Mouse (Mus musculus) thymus, postnatal 4 days (tissue): ENCODE measurements around the gene 9130213A22Rik.

Experiments
- DNase-seq: peaks from one replicate; pipeline ENCODE4 v3.0.0; 2021

The 9130213A22Rik gene

DNA sequence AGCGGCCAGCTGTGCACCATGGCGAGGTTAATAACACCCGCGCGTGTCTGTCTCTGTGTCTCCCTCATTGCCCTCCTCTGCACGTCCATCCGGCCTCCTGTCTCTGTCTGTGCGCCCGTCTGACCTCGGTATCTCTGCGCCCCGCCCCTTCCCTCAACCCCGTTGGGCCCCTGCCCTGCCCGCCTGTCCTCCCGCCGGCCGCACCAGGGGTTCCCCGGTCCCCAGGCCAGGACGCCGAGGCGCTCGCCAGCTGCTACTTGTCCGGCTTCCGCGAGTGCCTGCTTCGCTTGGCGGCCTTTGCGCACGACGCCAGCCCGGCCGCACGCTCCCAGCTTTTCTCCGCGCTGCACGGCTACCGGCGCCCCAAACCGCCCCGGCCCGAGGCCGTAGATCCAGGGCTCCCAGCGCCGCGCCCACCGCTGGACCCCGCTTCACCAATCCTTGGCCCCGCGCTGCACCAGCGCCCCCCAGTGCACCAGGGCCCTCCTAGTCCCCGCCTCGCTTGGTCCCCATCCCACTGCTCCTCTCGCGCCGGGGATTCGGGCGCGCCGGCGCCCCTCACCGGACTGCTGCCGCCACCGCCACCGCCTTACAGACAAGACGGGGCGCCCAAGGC lies at the start of gene 9130213A22Rik:
Gene 9130213A22Rik (minus strand): TSS at position 254 of the 616 bp plus-strand sequence.
- peak; percentile 88 for DNase-seq

DNA sequence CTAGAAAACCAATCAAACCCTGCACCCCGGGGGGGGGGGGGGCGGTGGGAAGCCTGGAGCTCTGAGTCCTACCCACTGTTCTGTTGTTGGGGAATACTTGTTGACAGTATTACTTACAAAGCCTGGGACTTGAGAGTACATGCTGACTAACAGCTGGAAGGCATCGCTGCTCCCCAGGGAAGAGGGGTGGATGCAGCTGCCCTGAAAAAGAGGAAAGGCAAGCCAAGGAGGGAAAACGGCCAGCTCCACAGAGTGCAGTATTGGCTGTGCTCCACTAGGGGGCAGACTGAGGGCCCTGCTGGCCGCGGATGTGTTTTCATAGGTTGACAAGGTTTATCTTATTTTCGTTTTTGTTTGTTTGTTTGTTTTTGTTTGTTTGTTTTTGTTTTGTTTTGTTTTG lies 49.2 kb upstream of the 9130213A22Rik start:
- peak; percentile 66 for DNase-seq

DNA sequence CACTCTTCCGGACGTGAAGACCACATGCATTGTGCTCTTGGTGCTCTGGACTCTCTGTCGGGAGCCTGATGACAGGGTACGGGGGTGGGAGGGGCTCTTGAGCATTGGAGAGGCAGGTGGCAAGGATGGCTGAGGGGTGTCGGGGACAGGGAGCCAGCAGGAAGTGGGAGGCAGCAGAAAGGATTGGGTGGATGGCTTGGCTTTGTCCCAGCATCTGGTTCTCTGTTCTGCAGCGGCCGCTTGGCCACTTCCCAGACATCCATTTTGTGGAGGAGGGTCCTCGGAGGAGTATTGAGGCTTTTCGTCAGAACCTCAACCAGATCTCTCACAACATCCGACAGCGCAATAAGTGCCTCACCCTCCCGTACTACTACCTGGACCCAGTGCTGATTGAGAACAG lies 46.9 kb upstream of the 9130213A22Rik start:
- no peak for DNase-seq

DNA sequence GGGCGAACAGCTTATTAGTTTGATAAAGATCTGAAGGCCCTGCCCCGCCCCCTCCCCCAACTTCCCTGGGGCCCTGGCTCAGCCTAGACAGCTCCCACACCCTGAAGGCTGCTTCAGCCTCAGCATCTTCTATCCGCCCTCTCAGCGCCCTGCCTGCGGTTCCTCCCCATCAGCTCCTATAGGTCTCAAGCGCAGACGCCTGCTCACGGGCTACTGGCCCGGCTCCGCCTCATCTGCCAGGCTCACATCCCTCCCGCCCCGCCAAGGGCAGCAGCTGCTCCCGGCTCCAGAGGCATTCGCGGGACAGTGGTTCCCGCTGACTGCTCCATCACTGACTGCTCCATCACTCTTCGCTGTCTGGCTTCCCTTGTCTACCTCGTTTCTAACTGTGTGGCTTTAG lies 34.4 kb upstream of the 9130213A22Rik start, which contains the start of gene Alox12b:
Gene Alox12b (plus strand): TSS at position 190 of the 400 bp plus-strand sequence.
- DNase-seq: peak; percentile 25

DNA sequence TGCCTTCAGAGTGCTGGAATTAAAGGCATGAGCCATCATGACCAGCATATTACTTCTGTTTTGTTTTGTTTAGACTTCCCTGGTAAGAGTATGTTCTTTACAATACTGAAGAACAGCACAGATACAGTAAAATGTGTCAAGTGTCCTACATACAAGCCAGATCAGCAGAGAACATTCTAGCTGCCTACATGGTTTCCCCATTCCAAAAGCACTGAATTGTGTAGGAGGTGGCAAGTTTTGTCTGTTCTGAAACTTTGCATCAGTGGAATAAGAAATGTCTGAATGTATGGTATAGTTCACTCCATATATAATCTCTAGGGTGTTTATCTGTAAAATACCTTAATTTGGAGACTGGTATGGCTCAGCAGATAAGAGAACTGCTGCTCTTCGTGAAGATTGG lies 33.0 kb upstream of the 9130213A22Rik start:
- DNase-seq: no peak

DNA sequence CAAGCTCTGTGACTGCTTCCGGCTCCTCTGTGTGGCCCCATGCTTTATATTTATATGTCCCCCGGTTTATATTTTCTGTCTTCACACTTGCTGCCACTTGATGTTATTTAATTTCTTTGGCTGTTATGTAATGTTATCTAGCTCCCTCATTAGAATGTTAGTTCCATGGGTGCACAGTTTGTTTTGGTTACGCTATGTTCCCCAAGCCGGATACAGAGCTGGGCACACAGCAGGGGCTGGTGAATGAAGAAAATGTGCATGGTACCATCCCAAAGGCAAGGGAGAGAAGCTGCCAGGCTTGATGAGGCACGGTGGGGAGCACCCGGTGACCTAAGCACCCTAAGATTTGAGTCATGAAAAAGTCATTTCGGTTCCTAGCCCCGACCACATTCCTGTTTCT lies 31.4 kb upstream of the 9130213A22Rik start:
- DNase-seq: no peak

DNA sequence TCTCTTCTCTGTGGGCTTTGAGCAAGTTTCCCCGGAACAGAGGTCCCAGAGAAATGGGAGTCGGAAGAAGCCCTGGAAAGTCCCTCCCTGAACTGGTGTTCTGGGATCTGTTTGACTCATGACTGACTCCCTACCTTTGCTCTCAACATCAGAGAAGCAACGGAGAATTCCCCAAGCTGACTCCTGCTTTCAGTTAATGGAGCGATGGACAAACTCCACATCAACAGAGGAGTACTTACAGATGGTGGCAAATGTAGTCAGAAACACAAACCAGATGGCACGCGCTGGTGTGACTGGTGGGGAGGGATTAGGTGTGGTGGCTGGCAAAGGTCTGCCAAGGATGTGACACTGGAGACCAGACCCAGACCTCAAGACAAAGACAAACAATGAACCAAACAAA lies 28.6 kb upstream of the 9130213A22Rik start:
- DNase-seq: no peak

DNA sequence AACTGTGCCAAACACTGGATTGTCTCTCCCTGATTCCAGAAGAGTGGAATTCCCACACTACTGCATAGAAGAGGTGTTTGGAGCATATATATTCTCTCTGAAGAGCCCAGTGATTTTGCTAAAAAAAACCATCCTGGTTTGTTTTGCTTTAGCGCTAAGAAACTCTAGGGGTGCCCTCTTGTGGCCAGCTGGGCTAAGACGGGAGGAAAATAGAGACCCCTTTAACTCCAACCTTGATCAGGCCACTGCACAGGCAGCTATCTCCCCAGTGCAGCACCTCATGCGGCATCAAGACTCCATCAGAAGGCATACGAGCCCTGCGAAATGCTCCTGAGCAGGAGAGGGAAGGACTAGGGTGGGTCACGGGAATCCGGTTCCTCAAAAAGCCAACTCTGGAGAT lies 28.1 kb upstream of the 9130213A22Rik start:
- DNase-seq: peak; percentile 90

DNA sequence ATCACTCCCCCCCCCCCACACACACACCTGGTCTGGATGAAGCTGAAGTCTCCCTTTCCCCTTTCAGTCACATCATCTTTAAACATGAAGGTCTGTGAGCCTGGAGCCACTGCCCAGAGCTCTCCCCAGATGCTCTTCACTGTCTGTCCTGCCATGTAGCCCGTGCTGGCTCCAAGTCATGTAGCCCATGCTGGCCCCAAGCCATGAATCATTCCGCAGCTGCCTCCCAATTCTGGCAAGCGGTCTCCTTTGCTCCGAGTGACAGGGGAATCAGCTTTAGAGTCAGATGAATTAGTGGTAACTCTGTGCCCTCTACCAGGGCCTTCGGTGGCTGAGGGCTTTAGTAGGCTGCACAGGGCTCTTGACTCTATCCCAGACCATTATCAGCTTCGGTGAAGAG lies 27.3 kb upstream of the 9130213A22Rik start:
- no peak for DNase-seq

DNA sequence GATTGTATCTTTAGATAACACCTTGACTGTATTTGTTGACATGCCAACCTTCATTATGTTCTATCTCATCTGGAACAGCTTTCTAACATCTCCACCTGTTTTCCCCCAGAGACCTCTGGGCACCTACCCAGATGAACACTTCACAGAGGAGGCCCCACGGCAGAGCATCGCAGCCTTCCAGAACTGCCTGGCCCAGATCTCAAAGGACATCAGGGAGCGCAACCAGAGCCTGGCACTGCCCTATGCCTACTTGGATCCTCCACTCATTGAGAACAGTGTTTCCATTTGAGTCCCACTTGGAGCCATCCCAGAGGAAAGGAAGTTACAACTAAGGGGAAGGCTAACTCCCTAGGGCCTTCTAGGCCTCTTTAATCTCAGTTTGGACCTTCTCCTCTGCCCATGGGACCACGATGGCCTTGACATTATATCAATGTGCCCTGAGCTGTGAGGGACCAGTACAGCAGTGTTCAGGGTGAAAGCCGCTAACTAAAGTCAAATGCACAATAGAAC lies 26.1 kb upstream of the 9130213A22Rik start:
- no peak for DNase-seq

DNA sequence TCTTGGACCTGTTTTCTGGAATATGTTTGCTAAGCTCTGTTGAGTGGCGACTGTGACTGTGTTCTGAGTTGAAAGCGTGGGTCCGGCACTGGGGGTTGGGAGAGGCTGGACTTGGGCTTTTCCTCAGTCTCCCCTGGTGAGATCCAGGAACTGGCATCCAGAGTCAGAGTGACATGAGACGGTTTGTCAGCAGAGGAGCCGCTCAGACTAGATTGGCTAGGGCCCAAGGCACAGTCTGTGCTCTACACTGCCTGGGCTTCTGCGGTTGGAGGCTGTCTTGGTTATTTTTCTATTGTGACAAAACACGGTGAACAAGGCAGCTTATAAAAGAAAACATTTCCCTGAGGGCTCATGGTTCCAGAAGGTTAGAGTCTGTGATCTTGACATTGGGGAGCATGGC lies 25.2 kb upstream of the 9130213A22Rik start:
- DNase-seq: no peak

DNA sequence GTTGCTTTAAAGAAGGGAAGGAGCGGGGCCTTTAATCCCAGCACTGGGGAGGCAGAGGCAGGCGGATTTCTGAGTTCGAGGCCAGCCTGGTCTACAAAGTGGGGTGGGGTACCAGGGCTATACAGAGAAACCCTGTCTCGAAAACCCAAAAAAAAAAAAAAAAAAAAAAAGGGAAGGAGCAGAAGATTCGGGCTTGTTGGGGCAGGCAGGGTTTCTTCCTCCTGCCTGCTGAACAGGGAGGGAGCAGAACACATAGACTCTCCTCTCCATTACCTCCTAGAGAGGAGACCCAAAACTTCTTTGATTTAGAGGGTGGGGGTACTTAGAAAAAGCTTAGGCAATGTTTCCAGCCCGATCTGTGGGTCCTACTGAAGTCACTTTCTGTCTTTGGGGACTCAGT lies 13.0 kb upstream of the 9130213A22Rik start:
- no peak for DNase-seq

DNA sequence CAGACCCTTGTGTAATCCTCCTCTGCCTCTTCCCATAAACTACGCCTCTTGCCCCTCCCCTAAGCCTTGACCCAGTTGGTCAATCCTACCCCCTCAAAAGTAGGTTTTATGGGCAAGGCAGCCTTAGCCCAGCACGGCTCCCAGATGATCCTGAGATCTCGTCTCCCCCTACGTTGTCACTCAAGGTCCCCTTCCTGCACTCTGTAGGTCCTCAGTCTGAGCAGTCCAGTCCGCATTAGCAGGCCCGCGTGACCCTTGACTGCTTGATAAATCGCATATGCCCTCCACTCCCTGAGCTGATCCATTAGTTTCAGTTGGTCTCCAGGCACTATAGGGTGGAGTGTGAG lies 12.2 kb upstream of the 9130213A22Rik start:
- DNase-seq: no peak

DNA sequence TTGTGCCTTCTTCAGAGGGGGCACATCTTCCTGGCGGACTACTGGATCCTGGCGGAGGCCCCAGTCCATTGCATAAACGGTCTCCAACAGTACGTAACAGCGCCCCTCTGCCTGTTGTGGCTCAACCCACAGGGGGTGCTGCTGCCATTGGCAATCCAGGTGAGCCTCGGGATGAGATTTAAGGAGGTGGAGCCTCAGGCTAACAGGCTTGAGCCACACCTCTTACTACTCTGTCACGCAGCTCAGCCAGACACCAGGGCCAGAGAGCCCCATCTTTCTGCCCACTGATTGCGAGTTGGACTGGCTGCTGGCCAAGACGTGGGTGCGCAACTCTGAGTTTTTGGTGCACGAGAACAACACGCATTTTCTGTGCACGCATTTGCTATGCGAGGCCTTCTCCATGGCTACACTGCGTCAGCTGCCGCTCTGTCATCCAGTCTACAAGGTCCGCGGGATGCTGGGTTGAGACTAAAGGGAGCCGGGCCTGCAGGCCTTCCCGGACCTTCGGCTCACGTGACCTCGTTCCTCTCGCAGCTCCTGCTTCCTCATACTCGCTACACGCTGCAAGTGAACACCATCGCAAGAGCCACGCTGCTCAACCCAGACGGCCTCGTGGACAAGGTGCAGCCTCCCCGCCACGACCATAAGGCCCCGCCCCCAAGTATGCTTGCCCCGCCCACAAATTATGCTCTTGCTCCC lies 11.7 kb upstream of the 9130213A22Rik start:
- peak; percentile 72 for DNase-seq

DNA sequence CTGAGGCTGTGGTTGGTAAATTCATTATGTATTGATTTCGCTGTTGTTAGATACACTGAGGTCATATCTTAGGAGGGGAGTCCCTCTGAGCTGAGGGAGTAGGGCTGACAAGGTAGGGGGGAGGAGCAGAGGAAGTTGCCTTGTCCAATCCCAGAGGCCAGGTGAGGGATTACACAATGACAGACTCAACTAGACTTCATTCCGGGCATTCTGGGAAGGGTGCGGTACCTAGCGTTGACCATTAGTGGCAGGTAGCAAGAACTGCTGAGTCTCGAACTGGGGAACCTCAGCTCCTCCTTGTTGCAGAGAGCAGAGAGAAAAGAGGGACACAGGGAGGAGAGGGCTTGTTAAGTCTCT lies 11.2 kb upstream of the 9130213A22Rik start:
- no peak for DNase-seq

DNA sequence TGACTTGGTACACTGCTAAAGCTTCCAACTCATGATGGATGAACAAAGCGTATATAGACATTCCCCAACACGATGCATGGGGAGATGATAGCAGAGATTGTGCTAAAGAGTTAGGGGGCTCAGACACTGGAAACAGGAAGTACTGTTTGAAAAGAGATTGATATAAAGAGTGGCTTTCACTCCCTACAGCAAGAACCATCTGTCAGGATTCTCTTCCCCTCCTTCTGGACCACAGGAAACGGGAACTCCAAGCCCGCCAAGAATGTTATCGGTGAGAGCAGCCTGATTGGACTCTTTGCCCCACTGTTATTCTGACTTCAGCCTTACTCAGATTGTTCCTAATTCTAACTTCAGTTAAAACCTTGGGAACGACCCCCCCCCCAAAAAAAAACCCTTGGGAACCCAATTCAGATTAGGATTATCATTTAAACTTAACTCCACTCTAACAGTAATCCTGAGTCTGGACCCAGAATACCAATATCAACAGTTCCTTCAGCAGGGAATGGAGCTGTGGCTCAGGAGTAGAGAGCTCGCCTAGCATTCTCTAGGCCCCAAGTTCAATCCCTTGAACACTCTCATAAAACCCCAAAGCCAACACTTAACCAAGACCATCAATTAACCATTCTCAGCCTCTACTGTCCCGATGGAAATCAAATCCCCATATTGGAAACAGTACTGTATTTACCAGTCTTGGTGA lies 6.2 kb upstream of the 9130213A22Rik start:
- no peak for DNase-seq

DNA sequence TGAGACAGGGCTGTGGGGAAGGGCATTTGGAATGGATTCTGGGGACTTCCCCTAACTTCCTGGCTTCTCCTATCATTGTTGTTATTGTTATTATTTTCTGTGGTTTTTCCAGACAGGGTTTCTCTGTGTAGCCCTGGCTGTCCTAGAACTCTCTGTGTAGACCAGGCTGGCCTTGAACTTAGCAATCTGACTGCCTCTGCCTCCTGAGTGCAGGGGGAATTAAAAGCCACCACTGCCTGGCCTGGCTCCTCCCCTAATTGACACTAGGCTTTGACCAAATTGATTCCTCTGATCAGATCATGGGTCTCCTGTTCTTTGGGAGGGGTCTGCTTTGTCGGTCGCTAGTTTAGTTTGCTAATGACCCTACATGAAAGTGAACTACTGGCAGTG lies 4.3 kb upstream of the 9130213A22Rik start:
- DNase-seq: no peak

DNA sequence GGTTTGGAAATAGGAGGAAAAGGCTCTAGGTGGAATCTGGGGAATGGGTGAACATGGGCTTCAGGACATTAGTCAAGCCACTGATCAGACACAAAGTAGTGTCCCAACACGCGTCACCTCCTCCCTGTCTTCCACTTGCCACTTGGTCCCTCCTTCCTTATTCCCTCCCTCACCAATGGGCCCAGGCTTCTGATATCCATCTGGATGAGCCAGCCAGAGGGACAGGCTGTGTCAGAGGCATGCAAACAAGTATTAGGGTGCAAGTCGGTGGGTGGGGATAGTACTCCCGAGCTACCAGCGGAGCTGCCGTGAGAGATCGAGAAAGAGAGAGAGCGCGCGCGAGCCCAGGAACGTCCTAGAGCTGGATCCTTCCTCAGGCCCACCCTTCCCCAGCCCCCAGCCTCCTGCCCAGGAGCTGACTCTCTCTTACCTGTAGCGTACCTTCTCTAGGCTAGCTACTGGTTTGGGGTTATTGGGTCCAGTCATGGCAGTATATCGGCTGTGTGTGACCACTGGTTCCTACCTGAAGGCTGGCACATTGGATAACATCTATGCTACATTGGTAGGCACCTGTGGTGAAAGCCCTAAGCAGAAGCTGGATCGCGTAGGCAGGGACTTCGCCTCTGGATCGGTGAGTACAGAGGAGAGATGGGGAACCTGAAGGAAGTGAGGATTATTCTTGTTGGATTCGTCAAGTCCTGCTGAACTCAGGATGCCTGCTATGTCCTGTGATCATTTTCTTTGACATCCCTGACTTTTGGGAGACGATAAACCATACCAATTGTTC lies 3.7 kb upstream of the 9130213A22Rik start:
- peak; percentile 53 for DNase-seq

DNA sequence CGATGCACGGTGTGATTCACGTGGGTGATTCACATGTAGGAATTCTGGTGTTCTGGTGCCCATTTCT lies 3.3 kb upstream of the 9130213A22Rik start, which contains the start of gene Aloxe3:
Gene Aloxe3 (plus strand): TSS at position 45 of the 67 bp plus-strand sequence.
- no peak for DNase-seq

DNA sequence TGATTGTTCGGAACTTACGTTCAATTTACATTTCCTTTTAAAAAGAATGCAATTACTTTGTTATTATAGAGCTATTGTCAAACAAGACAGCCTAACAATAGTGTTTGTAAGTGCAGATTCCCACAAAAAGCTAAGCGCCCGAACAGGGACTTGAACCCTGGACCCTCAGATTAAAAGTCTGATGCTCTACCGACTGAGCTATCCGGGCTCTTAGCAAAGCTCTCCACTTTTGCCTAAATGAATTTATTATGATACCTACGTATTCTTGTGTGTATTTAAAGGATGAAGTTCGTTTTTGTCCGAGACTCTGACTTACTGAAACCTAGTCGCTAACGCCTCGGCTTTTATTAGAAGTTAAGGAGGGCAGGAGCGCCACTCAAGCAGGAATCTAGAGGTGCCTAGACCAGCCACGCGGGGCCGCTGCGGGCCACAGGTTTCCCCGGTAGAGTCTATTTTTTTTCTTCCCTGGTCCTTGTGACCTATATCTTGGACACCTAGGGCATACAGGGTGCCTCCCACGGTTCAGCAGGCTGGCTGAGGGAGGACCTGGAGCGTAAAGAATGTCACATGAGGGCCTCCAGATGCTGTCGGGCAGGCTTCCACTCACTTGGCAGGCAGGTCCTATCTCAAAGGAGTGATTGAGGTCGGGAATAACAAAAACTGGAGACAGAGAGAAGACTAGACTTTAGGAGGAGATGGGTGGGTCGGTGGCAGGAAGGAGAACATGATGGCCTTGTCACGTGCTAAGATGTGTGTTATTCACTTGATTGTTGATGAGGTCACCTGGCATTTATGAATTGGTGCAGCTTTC lies 2.9 kb upstream of the 9130213A22Rik start:
- peak; percentile 83 for DNase-seq

DNA sequence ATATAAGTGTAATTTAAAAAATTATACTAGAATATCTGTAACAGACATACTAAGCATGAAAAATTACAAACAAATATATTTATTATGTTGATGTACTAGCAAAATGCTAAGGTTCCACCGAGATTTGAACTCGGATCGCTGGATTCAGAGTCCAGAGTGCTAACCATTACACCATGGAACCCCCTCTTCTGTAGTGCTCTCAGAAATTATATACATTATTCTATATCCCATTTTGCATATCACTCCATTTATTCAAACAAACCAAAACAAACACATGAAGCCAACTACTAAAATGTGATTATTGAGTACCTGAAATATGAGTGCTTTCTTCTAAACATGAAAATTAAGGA lies 2.1 kb upstream of the 9130213A22Rik start:
- peak; percentile 73 for DNase-seq

DNA sequence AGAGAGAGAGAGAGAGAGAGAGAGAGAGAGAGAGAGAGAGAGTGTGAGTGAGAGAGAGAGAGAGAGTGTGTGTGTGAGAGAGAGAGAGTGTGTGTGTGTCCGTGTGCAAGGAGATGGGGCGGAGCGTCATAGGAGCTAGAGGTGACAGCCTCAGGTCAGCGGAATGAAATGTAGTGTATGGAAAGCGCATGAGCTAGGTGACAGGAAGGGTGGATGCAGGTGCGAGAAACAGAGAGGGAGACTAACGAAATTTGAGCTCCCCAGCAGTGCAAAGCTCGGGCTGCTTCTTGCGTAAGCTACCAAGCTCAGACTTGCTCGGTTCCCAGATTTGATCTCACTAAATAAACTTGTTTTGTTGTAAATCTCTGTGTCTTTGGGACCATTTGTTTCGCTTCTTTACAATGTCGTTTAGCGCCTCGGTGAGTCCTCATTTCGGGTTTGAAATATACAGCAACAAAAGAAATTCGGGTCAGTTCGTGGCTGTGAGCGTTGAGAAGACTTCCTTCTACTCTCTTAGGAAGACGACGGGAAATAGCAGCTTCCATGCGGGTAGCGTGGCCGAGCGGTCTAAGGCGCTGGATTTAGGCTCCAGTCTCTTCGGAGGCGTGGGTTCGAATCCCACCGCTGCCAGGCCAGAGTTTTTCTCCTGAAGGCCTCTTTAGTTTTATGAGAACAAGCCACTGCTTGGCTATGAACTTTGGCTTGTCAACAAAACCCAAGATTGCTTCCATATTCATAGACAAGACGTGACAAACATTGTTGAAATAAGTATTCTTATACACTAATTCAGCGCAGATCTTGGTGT lies 1.5 kb upstream of the 9130213A22Rik start:
- DNase-seq: peak; percentile 88
